Mouse (Mus musculus) mature B cell (primary cell): ENCODE measurements at regions not wholly inside any gene's neighbourhood (a gene's known extent, or its start where the extent isn't known, plus 50 kb on each side); places are given as distances from the start of the nearest gene placed in this dataset.
"Not testable (repeated sequence)": the region's sequence is repeated elsewhere in the genome, so short reads cannot be mapped to it uniquely, and the experiment has no call there.

Experiments
- in situ Hi-C: fragments of 300-500 bp; cut with MboI; formaldehyde crosslinking; loops from 2 replicates; pipeline ENCODE4 v1.14.3; 2019

DNA sequence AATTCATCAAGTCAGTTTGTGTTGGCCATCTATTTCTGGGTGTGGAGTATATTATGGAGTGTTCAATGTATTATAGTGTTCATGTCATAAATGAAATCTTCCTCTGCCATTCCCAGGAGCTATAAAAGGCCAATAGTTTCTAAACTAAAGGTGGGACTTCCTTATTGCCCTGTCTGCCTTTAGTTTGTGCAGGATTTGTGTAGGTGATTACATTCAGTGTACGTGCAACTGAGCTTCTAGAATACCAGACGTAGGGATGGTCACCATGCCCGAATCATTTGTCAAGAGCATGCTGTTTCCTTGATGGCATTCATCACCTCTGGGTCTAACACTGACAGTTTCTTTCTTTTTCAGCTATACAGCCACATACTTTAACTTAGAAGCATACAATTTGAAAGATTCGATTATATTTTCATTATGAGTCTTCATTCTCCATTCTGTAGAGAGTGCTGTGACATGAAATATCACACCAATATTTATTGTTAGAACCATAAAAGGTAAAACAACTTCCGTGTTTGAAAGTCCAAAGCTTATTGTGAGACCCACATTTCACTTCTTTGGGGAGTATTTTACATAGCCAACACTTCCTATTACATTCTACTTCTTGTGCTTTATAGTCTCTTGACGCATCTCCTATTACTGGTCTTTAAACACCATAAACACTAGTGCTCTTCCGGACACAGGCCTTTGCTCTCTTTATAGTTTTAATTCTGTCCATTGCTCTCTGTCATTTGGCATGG, 494.1 kb upstream of the Klf6 start:
- in situ Hi-C loops = no loop called here

DNA sequence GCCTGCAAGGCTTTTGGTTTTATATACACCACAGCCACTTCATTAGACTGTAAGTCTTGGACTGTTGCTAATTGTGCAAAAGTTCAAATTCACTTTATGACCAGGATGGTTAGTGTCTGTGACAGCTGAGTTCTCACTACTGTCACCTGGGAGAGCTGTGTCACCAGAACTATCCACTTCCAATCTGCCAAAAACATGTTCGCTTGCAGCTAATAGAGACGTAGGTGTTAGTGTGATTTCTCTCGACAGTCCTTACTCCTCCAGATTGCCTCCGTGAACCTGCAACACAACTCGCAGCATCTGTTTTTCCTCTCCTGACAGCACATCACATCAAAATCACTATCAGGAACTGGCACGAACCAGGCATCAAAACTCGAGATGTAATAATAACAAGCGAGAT, 491.3 kb upstream of the Klf6 start:
- in situ Hi-C loops = no loop called here

DNA sequence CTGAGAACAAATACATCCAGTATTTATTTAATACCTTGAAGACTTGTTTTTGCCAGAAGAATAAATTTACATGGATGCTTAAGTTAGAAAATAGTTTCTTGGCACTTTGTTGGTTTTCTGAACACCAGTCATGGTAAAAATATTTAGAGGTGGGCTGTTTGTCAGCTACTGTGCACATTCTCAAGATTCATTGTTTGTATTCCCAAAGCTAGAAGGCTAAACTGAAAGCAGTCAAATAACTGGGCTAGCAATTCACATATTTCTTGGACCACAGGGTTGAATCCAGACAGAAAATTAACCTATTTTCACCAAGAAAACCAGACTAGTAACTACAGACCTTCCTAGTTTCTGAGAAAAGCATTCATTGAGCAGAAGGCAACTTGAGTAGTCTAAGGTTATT, 488.1 kb upstream of the Klf6 start:
- in situ Hi-C loops = no loop called here

DNA sequence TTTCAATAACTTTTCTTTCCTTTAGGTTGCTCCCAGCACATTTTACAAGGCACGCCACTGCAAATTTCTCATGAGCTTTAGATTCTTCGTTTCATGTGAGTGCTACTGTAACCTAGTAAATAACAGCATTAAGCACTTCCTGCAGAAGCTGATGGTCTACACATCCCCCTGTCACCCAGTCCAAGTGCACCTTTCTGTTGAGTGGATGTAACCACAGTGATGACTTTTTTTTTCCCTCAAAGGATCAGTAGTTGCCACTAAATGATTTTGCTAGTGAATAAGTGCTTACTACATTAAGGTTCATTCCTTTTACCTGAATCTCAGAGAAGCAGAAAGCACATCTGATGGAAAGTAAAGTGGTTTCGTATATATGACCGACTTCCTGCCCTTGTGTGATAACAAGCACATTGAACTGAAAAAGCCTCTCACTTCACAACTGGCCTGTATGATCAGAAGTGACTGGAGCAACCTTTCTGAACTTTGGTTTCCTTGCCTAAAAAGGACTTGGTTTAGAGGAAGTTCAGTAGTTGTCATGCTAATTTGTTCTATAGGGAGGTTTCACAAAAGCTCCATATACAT, 453.0 kb upstream of the Klf6 start:
- in situ Hi-C loops = no loop called here

DNA sequence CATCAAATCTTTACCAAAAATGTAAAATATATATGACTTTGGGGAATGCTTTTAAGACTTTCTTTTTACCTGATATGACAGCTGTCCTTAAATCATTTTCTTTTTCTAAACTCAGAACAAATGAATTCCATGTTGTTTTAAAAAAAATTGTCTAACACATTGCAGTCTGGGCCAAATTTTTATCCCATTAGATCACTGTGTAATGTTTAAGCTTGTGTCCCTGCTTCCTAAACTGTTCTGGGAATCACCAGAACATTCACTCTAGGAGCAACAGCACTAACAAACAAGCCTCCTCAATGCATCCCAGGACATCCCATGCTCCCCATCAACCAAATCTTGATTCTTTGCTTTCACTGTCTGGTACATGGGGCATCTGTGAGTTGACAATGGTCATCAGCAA, 449.2 kb upstream of the Klf6 start:
- in situ Hi-C loops = no loop called here

DNA sequence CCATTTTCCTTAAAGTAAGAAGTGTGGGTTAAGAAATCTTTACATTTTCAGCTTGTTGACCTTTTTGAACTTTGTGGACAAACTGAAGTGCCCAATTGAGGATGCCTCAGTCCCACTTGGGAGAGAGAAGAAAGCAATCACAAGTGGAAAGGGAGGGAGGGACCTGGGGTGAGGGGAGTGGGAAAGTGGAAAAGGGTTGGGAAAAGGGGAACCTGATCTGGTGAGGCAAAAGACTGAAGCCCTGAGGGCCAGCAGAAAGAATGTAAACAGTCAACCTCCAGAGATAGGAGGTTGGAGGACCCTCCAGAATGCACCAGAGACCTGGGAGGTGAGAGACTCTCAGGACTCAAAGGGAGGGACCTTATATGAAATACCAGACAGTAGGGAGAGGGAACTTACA, 448.3 kb upstream of the Klf6 start:
- in situ Hi-C loops = not testable (repeated sequence)

DNA sequence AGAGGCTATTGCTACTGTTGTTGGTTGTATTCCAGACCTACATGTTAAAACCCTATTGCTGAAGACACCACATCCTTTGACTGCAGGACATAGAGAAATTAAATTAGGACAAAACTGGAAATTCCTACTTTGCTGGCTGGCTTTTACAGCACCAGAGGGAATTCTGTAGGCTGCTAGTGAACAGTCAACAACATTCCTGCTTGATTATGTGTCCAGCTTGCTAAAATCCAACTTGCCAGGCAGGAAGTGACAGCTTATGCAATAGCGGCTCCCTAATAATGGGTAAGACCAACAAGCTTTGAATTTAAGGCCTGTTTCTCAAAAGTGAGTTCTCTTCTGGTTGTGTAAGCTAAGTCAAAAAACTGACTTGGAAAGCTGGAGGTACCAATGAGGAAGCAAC, 437.2 kb upstream of the Klf6 start:
- in situ Hi-C loops = no loop called here

DNA sequence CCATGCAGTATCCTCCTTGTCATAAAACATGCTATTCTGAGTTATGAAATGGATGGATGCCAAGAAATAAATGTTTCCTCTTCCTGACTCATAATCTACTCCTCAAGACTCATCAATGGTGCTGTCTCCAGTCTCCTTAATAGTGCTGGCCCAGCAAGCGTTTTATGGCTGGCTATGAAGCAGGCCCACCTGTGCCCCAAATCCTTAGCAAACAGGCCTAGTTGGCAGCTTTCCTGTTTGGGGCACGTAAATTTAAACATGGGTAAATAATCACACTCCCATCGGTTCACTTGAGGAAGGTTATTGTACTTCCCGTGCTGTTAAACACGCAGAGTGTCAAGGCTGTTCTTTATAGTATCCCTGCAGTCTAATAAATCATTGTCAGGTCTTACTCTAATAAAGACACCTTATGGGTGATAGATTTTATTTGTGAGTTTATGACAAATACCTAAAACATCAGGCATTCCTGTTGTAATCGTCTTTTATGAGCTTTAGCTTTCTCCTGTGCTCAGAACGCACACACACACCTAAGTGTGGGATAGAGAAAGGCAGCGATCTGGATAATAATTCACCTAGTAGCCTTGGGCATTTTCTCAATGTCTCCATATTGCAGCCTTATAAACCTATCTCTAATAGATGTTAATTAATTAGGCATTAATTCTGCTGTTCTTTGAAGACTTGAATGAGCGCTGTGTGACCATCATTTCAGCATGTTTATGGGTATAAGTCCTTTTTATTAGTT, 435.6 kb upstream of the Klf6 start:
- in situ Hi-C loops = no loop called here

DNA sequence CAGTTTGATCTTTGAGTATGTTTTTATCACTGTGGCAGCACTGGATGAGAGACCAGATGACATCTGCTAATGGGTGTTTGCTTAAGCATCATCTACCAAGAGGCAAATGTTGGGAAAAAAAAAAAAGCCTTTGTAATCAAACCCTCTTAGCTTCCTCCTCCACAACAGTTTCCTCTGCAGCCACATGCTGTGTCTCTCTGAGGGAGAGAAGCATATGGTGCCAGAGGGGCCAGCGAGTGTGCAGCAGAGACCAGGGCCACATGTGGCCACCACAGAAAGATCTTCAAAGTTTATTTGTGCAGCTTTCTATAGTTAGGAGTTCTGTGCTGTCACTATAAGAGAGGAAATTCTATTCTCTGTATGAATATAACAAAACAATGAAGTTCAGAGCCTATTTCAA, 427.6 kb upstream of the Klf6 start:
- in situ Hi-C loops = no loop called here

DNA sequence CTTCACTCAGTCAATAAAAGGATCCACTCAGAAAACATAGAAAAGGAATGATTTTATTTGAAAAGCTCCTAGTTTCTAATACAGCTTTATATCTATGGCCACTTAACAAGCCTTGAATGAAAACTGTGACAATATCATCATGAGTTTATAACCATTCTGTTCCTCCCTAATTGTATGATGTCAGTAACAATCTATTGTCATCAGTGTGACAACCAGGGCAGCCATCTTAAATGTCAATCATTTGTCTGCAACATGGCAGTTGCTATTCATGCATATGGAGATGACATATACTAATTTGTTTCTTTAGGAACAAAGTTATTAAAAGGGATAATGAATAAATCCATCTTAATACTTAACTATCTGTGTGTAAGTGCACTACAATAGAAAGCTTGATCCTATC, 426.2 kb upstream of the Klf6 start:
- in situ Hi-C loops = no loop called here

DNA sequence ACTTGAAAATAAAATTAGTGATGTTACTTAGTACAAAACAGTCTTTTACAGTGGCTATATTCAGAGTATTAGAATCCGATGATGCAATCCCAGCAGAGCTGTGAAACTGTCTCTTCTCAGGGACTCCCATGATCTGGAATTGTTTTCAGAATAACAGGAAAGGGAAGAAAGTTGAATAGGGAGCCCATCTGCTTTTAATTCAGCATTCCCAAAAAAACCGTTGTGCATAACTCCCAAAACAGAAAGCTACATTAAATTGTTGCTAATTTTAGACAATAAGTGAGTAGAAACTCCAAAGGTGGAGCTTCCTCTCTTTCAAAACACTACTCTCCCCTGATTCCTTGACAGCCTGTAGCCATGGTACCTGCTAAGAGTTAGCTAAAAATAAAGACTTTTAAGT, 425.1 kb upstream of the Klf6 start:
- in situ Hi-C loops = no loop called here

DNA sequence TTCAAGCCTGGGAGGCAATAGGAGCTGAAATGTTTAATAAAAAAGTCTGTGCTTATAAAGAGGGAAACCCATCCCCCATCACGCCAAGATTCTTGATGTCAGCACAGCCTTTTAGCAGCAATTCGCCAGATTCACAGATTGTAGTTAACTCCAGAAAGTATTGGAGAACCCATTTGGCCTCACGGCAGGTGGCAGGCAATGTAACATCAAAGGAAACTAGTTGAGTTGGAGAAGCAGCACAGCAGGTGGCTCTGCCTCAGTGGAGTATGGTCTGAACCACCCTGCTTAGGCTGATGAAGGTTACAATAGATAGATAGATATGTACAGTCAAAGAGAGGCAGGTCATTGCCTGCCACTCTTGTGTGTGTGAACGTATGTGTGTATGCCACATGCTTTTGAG, 420.8 kb upstream of the Klf6 start:
- in situ Hi-C loops = no loop called here

DNA sequence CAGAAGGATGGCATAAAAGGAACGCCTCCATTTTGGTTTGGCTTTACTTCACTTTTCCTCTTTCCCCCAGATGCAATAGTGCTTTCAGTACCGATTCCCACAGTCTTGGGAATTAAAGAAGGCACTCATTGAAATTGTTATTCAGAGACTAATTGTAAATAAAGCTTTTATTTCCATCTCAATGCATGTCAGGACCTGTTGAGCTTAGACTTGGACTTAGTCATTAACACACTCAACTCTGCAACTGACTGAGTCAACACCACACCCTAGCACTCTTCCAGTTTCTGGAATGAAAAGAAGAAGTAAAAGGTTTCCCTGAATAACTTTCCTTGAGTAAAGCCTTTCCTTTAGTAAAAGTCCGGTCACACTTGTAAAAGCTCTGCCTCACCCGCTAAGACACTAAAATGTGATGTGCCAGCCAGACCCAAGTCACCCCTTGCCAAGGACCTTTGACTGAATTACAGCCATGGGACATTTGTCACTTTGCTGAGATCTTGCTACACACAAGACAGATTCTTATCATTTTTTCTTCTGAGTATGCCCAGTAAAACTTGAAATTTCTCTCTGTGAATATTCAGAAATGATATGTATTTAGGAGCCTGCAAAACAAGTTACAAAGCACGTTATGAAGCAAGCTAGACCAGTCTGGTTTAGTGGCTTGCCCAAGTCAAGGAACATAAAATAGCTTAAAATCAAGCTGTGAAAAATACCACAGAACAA, 416.4 kb upstream of the Klf6 start:
- in situ Hi-C loops = no loop called here

DNA sequence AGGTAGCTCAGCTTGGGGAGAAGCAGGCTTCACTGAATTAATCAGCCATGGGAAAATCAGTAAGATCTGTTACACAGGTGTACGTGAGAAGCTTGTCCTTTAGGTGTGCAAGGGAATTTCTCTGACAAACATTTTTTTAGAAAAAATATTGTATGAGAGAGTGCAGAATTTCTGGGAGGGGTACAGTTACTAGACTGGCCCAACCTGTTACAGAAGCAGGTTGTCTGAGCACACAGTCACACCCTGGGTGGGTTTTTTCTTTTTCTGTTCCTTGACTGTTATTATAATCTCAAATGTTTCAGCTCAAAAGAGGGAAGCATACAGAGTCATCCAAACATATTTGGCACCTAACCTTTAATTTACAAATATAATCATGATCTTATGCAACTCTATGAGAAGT, 412.7 kb upstream of the Klf6 start:
- in situ Hi-C loops = no loop called here

DNA sequence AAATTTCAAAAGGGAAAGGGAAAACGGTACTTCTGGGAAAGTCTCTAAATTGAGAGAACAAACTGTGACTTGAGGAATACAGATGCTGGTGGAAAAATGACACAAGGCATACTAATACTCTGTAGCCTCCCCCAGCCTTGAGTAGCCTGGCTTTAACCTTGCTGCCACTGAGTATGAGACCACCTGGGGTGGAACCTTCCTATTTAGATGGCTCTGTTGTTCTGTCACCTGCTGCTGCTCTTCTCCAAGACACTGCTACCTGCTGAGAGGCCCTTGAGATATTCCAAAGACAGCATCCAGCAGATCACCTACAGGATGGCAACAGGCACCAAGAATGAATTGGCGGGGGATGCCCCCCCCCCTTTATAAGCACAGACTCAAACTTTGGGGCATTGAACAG, 380.5 kb upstream of the Klf6 start:
- in situ Hi-C loops = no loop called here

DNA sequence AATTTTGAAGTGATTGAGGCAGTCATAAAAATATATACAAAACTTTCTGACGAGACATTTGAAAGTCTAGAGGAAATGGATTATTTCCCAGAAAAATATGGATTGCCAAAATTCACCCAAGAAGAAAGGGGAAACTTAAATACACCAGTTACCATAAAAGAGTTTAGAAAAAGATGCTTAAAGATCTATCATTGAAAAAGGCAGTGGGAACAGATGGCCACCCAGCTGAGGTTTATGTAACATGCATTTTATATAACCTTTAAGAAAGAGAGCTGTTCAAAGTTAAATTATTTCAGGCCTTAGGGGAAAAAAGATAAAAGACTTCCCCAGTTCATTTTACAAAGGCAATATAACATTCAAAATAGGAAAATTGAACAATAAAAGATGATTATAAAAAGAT, 369.0 kb upstream of the Klf6 start:
- in situ Hi-C loops = no loop called here

DNA sequence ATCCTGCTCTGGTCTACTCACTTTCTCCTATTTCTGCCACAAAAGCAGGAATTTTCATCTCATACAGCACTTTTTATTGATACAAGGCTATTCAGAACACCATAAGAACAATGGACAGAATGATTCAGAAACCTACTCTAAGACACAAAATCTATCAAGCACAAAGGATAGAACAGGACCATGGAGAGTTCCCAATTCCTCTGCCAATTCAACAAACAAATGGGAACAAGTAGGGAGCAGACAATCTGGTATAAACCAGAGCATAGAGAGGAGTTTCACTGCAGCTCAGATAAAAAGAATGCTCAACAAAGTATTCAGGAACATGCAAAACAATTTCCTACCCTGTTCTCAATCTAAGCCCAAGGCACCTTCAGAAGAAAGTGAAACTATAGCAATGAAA, 363.7 kb upstream of the Klf6 start:
- in situ Hi-C loops = no loop called here

DNA sequence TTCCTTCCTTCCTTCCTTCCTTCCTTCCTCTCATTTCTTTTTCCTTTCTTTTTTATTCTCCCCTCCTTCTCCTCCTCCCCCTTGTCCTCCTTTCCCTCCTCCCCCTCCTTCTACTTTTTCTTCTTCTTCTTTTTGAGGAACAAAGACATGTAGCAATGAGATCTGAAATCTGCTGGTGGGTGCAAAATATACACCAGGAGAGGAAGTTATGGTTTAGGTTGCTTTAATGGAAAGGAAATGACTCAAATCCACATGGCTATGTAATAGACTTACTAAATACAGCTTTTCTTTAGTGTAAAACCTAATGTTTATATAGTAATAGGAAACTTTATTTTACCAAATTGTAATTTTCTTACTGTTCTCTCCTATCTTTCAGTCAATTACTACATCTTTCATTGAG, 349.5 kb upstream of the Klf6 start:
- in situ Hi-C loops = no loop called here

DNA sequence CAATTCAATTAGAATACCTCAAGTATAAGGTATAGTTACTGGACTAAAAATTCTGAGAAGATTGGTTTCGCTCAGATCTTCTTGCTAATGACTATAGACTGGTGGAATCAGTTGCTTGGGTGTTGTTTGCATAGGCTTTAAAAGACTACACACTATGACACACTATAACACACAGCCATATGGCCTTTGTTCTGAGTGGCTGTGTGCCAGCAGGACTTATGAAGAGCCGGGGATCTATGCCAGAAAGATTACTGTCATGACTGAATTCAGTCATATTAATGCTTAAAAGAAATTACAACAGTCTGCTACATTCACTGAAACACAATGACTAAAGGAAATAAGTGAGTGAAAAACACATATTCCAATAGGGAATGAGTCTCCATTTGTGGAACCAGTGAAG, 345.7 kb upstream of the Klf6 start:
- in situ Hi-C loops = no loop called here

DNA sequence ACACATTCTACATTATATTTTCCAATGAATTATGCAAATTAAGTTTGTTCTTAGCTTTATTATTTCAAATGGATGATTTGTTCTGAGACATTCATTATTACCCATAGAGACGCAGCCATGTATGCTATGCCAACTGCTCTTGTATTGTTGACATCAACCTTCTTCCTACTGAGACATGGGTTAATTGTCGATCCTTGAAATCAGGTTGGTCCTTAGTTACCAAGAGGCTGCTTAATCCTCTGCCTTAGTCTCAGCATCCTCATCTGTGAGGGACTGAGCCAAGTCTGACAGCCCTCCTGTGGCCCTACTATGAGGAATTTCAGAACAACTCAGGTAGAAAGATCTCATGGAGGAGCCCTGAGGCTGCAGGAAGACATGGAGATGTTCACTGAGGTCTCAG, 345.2 kb upstream of the Klf6 start:
- in situ Hi-C loops = no loop called here

DNA sequence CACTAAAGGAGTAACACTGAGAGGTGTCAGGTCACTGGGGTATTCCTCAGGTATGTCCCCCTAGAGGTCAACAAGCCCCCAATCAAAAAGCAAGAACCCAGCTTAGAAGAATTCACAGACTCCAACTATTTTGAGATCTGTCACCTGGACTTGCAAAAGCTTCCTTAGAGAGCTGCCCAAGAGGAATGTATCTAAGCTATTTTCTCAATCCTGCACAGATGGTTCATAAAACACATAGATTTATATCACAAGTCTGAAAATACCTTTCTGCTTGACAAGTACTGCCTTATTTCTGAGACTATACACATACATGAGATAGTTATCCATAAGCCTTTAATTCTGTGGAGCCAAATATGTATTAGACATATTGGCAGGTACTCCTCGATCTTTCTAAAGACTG, 342.1 kb upstream of the Klf6 start:
- in situ Hi-C loops = no loop called here

DNA sequence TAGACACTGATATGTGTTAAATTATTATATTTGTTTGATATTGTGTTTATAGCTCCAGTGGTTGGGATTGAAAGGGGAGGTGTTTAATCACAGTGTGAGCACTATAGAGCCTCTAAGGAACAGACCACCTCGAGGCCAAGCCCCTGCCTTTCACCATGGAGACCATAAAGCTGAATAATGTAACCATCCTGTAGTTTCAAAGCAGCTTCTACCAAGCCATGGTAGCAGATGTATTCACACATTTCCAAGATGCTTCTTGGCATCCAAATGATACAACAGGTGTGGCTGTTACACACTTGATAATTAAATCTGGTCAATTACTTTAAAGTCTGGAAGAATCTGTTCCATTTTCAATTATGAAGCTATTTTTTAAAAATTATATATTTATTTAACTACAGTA, 341.7 kb upstream of the Klf6 start:
- in situ Hi-C loops = no loop called here

DNA sequence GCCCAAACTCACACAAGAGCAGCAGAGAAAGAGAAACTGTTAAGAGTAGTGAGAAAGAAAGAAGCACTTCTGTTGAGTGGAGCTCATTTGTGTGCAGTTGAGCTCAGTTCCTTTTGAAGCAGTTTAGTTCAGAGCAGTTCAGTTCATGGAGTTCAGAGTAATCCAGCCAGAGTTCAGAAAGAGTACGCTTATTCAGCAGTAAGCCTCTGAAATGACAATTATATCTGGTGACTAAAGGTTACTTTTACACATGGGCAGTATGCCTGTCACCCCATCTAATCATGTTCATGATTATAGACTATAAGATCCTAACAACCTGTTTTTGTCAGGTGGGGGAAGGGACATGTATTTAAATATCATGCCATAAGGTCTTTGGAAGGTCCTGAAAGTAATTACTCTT, 333.9 kb upstream of the Klf6 start:
- in situ Hi-C loops = no loop called here
